Mouse (Mus musculus): ENCODE data around the gene Scaf8. TPM values are rescaled to one million over a fixed set of nuclear protein-coding genes. Genes with fewer than 3 reads are reported as not detected.
A peak's percentile ranks its signal among the peaks of the same experiment; 100 is the strongest.
"Not testable (repeated sequence)": the region's sequence is repeated elsewhere in the genome, so short reads cannot be mapped to it uniquely, and the experiment has no call there.

Scaf8 gene
- polyA plus RNA-seq (2015; fragmentation: Nextera tagmentation; extraction: Ambion mirVana) = 9.8 and 11.7 TPM in 2 replicates

GRCm38 (mm10) chr17:3114720-3115379 is at the start of gene Scaf8:
Gene Scaf8 (plus strand): TSS chr17:3114972.
- WGBS = under 1% methylated on average over 57 of the region's 91 CpGs
- peak; percentile 93 for ATAC-seq
- Histone ChIP-seq H3K4me3 (ENCODE audit: low read depth, low read length) (peak within 1 kb of the TSS; percentile 91), H3K27ac (ENCODE audit: low read length) (peak within 1 kb of the TSS; percentile 98), H3K4me1 (ENCODE audit: insufficient read depth, low read depth, low read length) (peaks cover 6% of the 10 kb centered on the region; the same call in 1 of the 2 replicates), H3K4me2 (replicated peaks; ENCODE audit: low read depth, low read length) (peak within 1 kb of the TSS; percentile 58), H3K27me3 (replicated peaks; ENCODE audit: insufficient read depth, low read length) (no peaks in the 10 kb centered on the region), H3K9ac (replicated peaks; ENCODE audit: low read depth) (peak within 1 kb of the TSS; percentile 92), H3K36me3 (ENCODE audit: insufficient read depth, low read length) (no peaks in the 10 kb centered on the region), H3K9me3 (ENCODE audit: low read length) (no peaks in the 10 kb centered on the region)
- TF ChIP-seq CTCF (IDR thresholded peaks at IDR 0.05) (peak; percentile 74), EP300 (IDR thresholded peaks at IDR 0.05) (no peak)
- DNase-seq (ENCODE audit: low spot score) = peak; percentile 94

GRCm38 (mm10) chr17:3075166-3075872 is 39.5 kb upstream of the Scaf8 start:
- H3K4me3 ChIP-seq (ENCODE audit: low read depth, low read length) = no peak overlapping the region
- no peaks in the 10 kb centered on the region; the same call in 1 of the 2 replicates for H3K36me3 ChIP-seq (ENCODE audit: insufficient read depth, low read length)
- no peaks in the 10 kb centered on the region for H3K4me1 ChIP-seq (ENCODE audit: insufficient read depth, low read depth, low read length)
- DNase-seq (ENCODE audit: low spot score) (no peak), ATAC-seq (peak; percentile 9; the same call in 1 of the 2 replicates)
- no peaks in the 10 kb centered on the region for H3K9me3 ChIP-seq (ENCODE audit: low read length)
- no peaks in the 10 kb centered on the region for H3K27me3 ChIP-seq (replicated peaks; ENCODE audit: insufficient read depth, low read length)
- no peak overlapping the region for H3K9ac ChIP-seq (replicated peaks; ENCODE audit: low read depth)
- WGBS = 92% methylated on average over 9 of the region's 9 CpGs
- no peak overlapping the region for H3K27ac ChIP-seq (ENCODE audit: low read length)
- TF ChIP-seq EP300 (IDR thresholded peaks at IDR 0.05) (no peak), CTCF (IDR thresholded peaks at IDR 0.05) (no peak)
- no peak overlapping the region for H3K4me2 ChIP-seq (replicated peaks; ENCODE audit: low read depth, low read length)

- no peaks in the 10 kb centered on the region for H3K4me1 ChIP-seq (ENCODE audit: insufficient read depth, low read depth, low read length)
- no peak for ATAC-seq
- H3K27ac ChIP-seq (ENCODE audit: low read length) = no peak overlapping the region
- H3K27me3 ChIP-seq (replicated peaks; ENCODE audit: insufficient read depth, low read length) = no peaks in the 10 kb centered on the region
- H3K9me3 ChIP-seq (ENCODE audit: low read length) = no peaks in the 10 kb centered on the region
- no peaks in the 10 kb centered on the region; the same call in 1 of the 2 replicates for H3K36me3 ChIP-seq (ENCODE audit: insufficient read depth, low read length)
- TF ChIP-seq EP300 (IDR thresholded peaks at IDR 0.05) (no peak), CTCF (IDR thresholded peaks at IDR 0.05) (no peak)
- H3K4me3 ChIP-seq (ENCODE audit: low read depth, low read length) = no peak overlapping the region
- WGBS = 91% methylated on average over 4 of the region's 4 CpGs
- no peak overlapping the region for H3K9ac ChIP-seq (replicated peaks; ENCODE audit: low read depth)
- no peak overlapping the region for H3K4me2 ChIP-seq (replicated peaks; ENCODE audit: low read depth, low read length)
- DNase-seq (ENCODE audit: low spot score) = no peak
These were observed 38.9 kb upstream of the Scaf8 start for GRCm38 (mm10) chr17:3075873-3076245.

GRCm38 (mm10) chr17:3077936-3078335 is 36.8 kb upstream of the Scaf8 start:
- not testable (repeated sequence) for H3K4me2 ChIP-seq (replicated peaks; ENCODE audit: low read depth, low read length); H3K9ac ChIP-seq (replicated peaks; ENCODE audit: low read depth); H3K9me3 ChIP-seq (ENCODE audit: low read length); H3K27me3 ChIP-seq (replicated peaks; ENCODE audit: insufficient read depth, low read length); ATAC-seq; H3K27ac ChIP-seq (ENCODE audit: low read length); H3K36me3 ChIP-seq (ENCODE audit: insufficient read depth, low read length); DNase-seq (ENCODE audit: low spot score); H3K4me1 ChIP-seq (ENCODE audit: insufficient read depth, low read depth, low read length); H3K4me3 ChIP-seq (ENCODE audit: low read depth, low read length)
- WGBS = 85% methylated on average over 9 of the region's 9 CpGs

- DNase-seq (ENCODE audit: low spot score); H3K4me1 ChIP-seq (ENCODE audit: insufficient read depth, low read depth, low read length); H3K27me3 ChIP-seq (replicated peaks; ENCODE audit: insufficient read depth, low read length); H3K27ac ChIP-seq (ENCODE audit: low read length); H3K4me2 ChIP-seq (replicated peaks; ENCODE audit: low read depth, low read length); H3K9ac ChIP-seq (replicated peaks; ENCODE audit: low read depth); H3K9me3 ChIP-seq (ENCODE audit: low read length); H3K36me3 ChIP-seq (ENCODE audit: insufficient read depth, low read length); H3K4me3 ChIP-seq (ENCODE audit: low read depth, low read length): not testable (repeated sequence)
- 80% methylated on average over 7 of the region's 9 CpGs for WGBS
- peak; percentile 2 for ATAC-seq
These were observed 34.0 kb upstream of the Scaf8 start for GRCm38 (mm10) chr17:3080587-3081349.

- not testable (repeated sequence) for H3K9me3 ChIP-seq (ENCODE audit: low read length); H3K27me3 ChIP-seq (replicated peaks; ENCODE audit: insufficient read depth, low read length); H3K9ac ChIP-seq (replicated peaks; ENCODE audit: low read depth); H3K27ac ChIP-seq (ENCODE audit: low read length); DNase-seq (ENCODE audit: low spot score); H3K4me1 ChIP-seq (ENCODE audit: insufficient read depth, low read depth, low read length); H3K4me2 ChIP-seq (replicated peaks; ENCODE audit: low read depth, low read length); H3K36me3 ChIP-seq (ENCODE audit: insufficient read depth, low read length); H3K4me3 ChIP-seq (ENCODE audit: low read depth, low read length)
- WGBS = 80% methylated on average over 2 of the region's 3 CpGs
- ATAC-seq = peak; percentile 62
These were observed 33.2 kb upstream of the Scaf8 start for GRCm38 (mm10) chr17:3081512-3082100.

- H3K4me1 ChIP-seq (ENCODE audit: insufficient read depth, low read depth, low read length); H3K36me3 ChIP-seq (ENCODE audit: insufficient read depth, low read length); H3K27ac ChIP-seq (ENCODE audit: low read length); H3K9ac ChIP-seq (replicated peaks; ENCODE audit: low read depth); H3K27me3 ChIP-seq (replicated peaks; ENCODE audit: insufficient read depth, low read length); H3K4me3 ChIP-seq (ENCODE audit: low read depth, low read length); H3K9me3 ChIP-seq (ENCODE audit: low read length): not testable (repeated sequence)
- 79% methylated on average over 5 of the region's 9 CpGs for WGBS
- ATAC-seq (peak; percentile 36), DNase-seq (ENCODE audit: low spot score) (peak; percentile 62)
- 0 out of 2 replicates have a peak overlapping the region, but pooled peaks have one; percentile 33 for H3K4me2 ChIP-seq (replicated peaks; ENCODE audit: low read depth, low read length)
These were observed 32.5 kb upstream of the Scaf8 start for GRCm38 (mm10) chr17:3082125-3082755.

Data from lung, postnatal 0 days (tissue).